Mouse (Mus musculus) urinary bladder, postnatal 4 days (tissue): ENCODE measurements at regions not wholly inside any gene's neighbourhood (a gene's known extent, or its start where the extent isn't known, plus 50 kb on each side); places are given as distances from the start of the nearest gene placed in this dataset.

ENCODE experiments used
- DNase-seq, 2 experiments: peaks; one replicate each; pipeline ENCODE4 v3.0.0; 2021 to 2022; ENCODE audit warnings: low spot score in 2 of 2

DNA sequence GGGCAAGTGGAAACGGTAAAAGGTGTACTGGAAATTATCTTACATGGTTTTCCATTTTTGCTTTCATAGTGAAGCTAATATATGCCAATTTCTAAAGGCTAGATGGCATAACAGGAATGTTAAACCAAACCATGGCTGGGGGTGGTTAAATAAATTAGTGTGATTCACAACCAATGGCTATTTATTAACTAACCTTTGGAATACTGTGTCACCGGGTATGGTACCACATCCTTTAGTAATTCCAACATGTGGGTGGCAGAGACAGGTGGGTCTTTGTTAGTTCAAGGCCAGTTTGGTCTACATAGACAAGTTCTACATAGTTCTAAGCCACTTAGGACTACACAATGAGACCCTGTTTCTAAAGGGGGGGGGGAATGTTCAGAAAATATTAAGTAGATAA, 179.8 kb upstream of the Plxnc1 start:
- DNase-seq, result no peak

DNA sequence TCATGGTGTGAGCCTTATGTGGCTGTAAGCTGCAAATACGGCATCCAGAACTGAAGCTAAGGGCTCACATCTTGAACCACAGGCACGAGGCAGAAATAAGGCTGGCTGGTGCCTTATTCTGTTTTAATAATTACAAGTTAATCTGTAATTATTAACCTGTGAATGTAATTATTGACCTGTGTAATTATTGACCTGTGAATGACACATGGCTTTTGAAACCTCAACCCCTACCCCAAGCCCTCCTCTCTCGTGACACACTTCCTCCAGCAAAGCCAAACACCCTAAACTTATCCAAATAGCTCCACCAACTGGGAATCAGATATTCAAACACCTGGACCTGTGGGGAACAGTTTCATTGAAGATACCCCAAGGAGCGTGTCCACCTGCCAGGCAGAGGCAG, 175.4 kb upstream of the Plxnc1 start:
- no peak for DNase-seq

DNA sequence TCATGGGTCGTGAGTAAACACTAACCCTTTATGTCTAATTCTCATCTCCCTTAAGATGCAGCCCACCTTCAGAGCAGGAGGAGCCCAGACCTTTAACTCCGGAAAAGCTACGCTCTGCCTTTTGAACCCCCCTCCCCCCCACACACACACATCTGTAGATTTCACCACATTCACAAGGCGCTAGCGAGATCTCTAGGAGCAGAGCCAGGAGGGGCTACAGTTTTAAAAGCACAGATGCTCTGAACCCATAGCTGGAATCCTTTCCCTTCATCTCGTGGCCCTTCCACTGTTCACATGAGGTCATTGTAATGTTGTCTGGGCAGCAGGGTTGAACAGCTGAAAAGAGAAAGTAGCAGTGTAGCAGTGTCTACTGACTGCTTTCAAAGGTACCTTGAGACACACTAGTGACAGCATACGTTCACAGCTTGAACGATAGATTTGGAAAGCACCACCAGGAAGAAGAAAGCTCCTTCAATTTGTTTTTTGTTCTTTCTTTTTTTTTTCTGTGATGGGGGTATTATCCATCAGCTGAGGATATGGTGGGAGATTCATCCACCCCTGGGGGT, 174.2 kb upstream of the Plxnc1 start:
- DNase-seq, result no peak

DNA sequence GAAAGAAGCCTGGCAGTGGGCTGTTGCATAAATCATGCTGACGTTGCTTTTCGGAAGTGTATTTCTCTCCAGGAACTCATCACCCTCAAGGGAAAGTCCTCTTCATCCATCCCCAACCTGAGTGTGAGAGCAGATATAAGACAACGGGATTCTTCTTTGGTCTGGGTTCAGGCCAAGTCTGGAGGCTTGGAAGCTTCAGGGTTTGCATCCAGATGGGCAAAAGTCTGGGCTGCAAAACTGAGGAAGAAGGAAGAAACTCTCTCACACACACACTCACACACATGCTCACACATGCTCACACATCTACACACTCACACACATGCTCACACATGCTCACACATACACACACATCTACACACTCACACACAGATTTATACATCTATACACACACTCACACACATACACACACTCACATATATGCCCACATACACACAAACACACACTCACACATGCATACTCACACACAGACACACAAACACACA, 173.1 kb upstream of the Plxnc1 start:
- no peak for DNase-seq

DNA sequence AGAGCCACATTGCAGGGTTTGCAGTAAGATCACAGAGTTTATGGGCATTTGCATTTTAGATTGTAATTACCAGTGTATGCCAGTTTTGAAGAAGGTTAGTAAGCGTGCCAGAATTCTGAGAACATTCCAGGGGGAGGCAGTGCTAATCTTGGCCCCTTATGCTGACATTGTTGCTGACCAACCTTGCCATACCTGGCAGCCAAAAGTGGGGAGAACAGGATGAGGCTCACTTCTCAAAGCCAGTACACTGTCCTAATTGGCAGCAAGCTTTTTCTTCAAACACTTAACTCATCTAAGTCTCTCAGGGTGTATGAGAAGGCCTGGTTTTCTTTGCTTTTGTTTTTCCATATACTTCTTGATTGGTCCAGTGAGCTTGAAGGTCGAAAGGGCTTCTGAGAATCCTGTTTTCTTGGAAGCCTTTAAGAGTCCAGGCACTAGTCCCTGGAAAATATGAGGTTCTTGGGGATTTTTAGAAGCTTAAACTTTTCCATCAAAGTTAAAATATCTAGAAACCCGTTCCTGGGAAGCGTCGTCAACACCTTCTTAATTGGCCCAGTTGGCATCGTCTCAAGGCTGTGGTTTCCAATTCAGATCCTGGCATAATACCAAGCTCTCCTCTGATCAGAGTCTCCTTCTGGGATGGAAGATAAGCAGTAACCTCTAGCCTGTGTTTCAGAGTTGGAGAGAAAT, 172.6 kb upstream of the Plxnc1 start:
- DNase-seq, result no peak

DNA sequence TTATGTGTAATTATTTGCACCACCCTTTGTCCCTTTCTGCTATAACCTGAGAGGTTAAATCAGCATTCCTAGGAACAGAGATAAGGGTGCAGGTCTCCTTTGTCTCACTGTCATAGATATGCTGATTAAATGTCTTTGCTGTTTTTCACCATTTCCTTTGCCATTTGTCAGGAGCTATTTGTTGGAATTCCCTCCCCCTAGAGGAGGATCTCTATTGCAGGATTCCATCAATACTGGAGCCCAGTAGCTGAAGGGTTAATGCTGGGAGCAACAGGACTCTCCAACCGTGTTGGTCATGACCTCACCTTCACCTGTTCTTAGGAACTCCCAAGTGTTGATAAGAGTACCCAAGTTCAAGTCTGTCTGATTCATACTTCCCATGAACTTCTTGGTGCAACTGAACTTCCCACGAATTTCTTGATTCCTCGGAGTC, 172.0 kb upstream of the Plxnc1 start:
- DNase-seq, result no peak

DNA sequence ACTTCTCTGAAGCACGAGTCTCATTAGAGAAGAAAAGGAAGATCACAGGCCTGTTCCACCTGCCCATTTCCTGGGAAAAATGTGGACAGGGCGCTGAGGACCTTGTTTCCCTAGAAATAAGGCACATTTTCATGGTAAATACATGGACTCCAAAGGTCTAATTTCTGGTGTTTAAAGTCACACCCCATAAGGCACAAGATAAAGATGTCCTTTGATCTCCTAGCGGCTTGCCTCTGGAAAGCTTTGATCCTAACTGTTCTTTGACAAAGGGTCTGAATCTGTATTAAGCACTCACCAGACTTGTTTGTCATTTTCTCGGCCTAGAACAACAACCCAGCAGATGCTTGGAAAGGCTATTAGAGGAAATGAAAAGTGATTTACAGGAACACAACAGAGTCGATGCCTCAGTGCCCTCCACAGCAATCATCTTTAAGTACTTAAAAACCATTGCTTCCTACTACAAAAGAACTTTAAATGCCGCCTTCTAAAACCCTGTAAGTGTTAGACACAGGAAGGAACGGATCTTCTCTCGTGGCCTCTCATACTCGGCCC, 168.3 kb upstream of the Plxnc1 start:
- DNase-seq, result no peak

DNA sequence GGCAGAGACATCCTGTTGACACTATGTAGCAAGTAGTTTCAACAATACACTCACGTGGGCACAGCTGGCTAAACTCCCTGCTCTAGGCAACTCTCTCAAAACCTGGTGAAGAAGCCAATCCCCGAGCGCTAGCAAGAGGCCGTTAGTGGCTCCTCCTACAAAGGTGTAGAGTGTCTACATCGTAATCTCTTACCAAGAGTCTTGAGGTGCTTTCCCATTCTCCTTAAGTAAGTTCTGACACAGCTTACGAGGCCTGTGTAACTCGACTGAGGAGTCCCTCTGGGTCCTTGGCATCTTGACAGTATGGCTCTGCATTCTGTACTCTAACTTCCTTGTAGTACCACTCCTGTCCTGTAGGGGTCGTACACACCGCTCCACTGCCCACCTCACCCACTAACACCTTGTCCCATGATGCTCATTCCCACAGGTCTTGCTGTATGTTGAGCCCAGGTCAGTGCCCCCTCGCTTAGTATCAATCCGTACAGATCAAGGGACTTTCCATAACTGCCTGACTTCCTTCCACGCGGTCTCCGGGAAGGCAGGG, 167.7 kb upstream of the Plxnc1 start:
- DNase-seq, result no peak

DNA sequence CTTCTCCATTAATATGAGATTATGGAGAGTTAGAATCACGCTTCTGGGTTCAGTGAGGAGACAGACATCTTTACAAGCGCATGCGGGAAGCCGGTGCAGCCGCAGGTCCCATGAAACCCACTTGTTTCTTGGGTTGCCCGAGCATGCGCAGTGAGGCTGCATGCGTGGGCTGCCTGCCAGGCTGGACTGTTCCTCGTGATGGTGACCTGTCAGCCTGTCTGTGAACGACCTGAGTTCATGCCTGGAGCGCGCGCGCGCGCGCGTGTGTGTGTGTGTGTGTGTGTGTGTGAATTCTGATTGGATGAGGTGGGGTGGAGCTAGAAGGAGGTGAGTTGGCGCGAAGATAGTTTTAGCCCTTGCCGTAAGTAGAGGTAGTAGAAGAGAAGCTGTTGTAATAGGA, 166.2 kb upstream of the Plxnc1 start:
- no peak for DNase-seq

DNA sequence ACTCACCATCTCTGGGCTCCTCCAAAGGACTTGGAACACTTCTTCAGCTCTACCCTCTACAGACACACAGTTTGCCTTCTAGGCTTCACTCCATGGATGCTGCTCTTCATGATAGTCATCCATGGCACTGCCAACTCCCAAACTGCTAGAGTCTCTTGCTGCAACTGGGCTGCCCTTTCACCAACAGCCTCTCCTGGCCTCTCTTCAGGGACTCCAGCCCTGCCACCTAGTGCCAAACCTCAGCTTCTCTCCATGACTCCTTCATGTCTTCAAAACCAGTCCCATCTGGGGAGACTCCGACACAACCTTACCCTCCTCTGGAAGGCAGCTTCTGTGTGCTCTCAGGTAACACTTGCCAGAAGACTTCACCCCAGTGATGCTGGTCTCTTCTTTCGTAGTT, 164.9 kb upstream of the Plxnc1 start:
- DNase-seq, result no peak

DNA sequence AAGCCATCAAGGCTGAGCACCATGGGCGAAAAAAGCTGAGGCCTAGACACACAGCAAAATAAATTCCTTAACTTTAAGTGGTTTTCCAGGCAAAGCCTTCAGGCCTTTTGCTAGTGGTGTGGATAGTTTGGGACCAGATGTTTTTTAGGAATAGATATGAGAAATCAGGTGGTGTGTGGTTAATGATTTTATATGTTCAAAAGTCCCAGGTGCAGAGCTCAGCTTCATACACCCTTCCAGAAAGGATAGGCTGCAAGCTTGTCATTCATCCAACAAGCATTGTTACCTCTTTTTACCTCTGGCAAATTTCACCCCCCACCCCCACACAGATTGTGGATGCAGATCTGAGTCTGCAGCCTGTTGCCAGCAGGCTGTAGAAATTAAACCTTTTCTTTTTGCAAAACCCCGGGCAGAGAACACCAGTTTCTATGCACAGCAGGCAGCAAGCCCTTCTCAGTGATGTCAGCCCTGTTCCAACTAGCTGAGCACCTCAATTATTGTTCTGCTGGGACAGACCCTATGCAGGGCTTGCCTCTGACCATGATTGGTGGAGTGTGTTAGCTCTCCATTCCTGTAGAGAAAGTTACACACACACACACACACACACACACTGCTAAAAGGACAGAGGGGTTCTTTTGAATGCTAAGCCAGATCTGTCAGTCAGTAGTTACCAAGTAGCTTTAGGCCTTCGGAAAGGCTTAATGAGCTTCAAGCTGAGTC, 163.1 kb upstream of the Plxnc1 start:
- no peak for DNase-seq

DNA sequence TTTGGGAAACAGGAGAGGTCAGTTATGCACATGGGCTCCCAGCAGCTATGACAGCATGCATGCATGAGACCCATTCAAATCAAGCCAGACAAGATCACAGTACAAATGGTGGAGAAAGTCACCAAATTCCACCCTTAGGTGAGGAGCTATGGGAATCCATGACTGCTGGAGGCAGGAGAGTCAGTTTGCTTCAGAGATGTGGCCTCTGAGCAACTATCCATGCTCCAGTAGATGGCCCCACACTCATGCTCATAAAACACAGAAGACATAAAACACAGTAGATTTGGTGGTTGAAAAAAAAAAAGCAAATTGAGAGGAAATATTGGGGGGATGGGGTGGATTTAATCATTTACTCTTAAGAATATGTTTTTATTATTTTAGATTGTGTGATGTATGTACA, 159.2 kb upstream of the Plxnc1 start:
- DNase-seq, result no peak

DNA sequence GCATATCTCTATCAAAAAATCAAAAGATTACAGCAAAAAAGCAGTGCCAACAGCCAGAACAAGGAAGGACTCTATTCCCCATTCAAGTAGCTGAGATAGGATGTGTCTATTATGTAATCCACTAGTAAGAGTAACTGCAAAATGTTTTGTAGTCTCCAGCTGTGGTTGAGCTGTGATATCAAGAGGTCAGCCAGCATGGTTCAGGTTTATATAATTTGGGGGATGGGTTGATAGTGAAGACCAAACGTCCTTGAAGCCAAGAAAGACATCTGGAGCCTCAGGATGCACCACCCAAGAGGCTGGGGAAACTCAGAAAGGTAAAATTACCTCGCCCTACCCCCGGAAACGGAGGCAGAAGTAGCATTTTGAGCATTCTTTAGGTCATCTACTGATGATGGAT, 158.3 kb upstream of the Plxnc1 start:
- DNase-seq, result no peak

DNA sequence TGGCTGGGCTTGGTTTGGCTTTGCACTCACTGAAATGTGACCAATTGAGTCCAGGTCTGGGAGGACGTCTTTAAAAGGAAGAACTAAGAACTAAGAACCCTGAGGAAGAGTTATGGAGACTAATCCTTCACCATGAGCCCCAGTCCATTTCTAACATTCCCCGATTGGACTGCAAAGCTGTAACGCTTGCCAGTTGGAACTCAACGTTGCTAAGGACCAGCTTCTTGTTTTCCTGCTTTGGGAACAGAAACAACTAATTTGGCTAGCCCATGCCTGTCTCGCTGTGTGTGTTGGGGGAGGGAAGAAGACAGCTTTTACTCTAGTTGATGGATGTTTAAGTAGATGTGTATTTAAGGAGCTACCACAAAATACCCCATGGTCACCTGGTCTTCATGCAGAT, 155.3 kb upstream of the Plxnc1 start:
- DNase-seq, result no peak

DNA sequence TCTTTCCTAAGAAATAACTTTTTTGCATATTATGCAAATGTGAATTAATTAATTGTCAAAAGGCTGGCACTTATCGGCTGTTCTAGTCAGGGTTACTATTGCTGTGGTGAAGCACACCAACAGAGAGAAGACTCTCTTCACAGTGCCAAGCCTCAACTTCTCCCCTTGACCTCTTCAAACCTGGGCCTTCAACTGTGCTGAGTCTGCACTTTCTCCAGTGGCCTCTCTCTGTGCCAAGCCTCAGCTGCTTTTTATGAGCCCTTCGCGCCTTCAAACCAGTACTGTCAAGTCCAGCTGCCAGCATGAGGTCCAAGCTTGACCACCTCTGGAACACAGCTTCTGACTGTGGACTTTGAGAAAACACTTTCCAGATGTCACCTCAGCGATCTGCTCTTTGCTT, 151.2 kb upstream of the Plxnc1 start:
- DNase-seq, result no peak

DNA sequence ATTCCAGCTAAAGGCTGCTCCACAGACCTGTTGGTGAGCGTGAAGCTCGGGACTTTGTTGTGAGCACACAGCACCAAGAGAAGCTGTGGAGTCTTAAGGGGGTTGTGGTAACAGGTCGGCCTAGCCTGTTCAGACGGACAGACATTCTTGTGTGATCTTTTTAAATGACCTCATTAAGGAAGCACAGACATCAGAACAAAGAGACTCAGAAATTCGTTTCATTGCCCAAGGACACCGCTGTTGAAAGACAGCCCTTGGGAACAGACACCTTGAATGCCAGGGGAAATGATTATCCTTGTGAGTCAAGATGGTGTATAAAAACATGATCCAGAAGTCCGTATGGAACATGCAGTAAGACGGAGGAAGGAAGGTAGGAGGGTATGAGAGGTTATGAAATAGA, 150.1 kb upstream of the Plxnc1 start:
- DNase-seq, result no peak

DNA sequence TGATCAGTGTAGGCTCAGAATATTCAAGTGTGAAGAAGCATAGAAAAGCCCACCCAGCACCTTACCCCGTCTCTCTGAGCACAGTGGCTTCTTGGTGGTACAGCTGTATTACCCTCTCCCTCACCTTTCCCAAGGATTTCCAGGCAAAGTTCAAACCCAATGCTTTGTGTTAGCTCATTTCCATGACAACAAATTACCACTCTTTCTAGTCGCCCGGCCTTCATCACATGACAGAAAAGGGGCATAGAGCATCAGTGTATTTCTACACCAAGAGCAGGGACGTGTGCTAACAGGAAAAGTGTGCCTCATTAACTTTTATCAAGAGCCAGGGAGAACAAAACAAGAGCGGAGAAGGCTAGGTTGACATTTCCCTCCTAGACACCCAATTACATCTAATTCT, 148.6 kb upstream of the Plxnc1 start:
- no peak for DNase-seq

DNA sequence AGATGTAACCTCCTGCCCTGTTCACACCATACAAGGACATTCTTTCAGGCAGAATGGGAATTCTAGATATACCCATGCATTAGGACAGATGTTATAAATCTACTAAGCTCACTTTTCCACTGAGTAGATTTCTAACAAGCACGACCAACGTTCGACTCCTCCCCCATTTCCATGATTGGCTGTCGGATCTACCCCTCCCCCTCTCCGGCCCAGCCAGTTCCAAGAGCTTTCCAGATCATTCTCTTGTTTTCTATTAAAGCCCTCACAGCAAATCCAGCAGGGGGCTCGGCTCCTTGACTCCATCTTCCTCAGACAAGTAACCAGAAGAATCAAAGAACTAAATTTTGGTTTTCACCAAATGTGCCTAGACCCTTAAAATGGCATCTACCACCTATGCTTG, 146.5 kb upstream of the Plxnc1 start:
- no peak for DNase-seq

DNA sequence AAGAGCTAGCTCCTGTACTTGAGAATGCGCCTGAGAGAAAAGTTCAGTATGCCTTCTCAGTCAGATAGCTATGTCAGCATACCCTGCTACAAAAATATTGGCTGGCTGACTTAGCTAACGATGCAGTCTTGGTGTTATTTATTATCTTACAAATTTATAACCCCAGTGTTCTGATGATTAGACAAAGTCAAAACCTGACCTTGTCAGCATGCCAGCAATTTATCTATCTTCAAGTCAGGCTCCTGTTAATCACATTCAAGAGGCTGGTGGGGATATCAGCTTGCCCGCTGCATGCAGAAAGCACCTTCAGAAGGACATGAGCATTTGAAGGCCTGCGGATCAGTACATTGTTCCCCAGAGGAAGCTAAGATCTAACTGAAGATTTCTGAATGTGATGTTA, 146.0 kb upstream of the Plxnc1 start:
- no peak for DNase-seq

DNA sequence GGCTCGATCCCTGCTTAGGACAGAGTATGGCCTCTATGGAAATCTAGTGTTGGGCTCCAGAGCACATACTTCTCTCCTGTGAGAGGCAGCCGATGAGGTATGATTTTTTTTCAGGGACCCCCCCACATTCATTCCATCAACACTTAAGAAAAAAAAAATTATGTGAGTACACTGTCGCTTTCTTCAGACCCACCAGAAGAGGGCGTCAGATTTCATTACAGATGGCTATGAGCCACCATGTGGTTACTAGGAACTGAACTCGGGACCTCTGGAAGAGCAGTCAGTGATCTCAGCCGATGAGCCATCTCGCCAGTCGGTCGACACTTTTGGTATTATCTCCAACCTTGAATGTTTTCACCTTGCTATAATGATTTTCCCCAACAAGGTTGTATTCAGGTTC, 145.4 kb upstream of the Plxnc1 start:
- DNase-seq, result no peak

DNA sequence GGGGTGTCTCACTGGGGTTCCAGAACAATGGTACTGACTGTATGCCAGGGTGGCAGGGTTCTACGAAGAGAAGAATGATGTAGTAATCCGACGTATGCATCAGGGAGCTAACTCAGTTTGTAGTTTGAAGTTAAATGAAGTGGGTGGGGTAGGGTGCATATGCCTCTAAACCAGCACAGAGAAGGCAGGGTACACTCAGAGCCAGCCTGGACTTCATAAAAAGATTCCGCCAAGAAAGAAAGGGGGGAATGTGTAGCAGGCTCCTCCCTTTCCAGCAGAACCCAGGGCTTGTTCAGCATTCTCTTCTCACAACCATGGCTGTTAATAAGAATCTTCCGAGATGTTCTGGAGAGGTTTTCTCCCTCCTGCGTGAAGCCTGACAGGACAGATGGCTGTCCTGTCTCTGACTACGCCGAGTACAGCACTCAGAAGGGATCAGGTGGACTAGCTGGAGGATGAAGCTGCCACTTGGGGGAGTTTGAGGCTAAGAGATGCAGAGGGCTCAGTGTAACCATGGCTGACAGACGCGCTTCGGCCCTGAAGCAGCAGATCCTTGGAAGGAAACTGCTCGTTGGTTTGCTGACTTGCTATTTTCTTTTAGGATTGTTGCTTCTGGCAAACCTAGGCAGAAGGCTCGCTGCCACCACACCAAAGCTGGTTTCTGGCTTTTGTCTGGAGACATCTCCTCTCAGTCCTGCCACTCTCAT, 143.4 kb upstream of the Plxnc1 start:
- peak in 1 of 2 experiments; percentile 37 for DNase-seq

DNA sequence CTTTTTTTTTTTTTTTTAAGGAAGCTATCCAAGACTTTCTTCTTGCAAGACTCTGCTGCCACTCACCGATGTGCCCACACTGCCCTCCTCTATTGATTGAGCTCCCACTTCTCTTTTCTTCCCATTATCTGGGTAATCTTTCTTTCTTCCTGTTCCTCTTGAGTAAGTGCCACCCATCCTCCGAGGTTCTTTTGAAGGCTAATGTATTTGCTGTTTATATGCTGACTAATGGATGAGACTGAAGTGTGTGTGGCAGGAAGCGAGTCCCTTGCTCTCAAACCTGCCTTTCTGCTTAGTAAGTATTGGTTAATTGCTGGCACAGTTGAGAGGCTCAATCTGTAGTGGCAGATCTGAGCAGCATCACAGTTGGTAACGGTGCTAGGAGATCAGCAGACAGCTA, 142.1 kb upstream of the Plxnc1 start:
- DNase-seq, result no peak
